Mouse (Mus musculus): ENCODE measurements around the gene Mkrn1.
"Not testable (repeated sequence)": the region's sequence is repeated elsewhere in the genome, so short reads cannot be mapped to it uniquely, and the experiment has no call there.

The Mkrn1 gene

DNA sequence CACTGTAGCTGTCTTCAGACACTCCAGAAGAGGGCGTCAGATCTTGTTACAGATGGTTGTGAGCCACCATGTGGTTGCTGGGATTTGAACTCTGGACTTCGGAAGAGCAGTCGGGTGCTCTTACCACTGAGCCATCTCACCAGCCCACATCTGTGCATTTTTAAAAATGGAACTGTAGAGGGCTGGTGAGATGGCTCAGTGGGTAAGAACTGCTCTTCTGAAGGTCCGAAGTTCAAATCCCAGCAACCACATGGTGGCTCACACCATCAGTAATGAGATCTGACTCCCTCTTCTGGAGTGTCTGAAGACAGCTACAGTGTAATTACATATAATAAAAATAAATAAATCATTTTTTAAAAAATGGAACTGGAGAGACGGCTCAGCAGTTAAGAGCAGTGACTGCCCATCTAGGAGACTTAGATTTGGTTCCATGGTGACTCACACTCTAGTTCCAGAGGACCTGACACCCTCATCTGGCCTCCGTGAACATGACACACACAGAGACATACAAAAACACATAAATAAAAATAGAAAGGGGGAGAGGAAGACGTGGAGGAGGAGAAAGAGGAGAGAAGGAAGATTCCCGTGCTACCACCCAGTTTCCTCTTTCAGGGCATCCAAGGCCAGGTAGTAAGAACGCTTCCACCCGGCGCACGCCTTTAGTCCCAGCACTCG is 42.0 kb downstream of the Mkrn1 start:
- DNase-seq: not testable (repeated sequence)

DNA sequence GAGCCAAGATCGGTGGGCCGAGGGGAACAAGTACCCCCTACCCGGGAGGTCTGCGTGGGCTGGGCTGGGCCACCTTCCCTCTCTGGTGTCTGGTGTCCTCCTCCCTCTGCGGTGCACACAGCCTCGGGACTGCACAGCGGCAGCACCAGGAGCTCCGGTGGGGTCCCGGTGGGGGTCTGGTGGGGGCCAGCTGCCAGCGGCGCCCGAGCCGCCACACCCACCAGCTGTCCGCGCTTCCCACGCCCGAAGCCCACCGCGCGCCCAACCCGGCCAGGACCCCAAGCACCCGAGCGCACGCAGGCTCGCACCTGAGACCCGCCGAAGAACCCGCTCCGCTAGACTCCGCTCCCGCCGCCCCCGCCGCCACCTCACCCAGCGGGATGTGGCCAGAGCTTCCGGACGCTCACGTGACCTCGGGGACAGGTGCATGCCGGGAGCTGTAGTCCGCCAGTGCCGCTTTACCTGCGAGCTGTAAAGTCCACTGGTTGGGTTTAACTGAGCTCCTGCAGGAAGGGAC is 42.9 kb downstream of the Mkrn1 start, which contains the start of gene Slc37a3:
Gene Slc37a3, minus strand, starts transcription at position 365 of the 517 bp plus-strand sequence.
- peak; percentile 88 for DNase-seq

DNA sequence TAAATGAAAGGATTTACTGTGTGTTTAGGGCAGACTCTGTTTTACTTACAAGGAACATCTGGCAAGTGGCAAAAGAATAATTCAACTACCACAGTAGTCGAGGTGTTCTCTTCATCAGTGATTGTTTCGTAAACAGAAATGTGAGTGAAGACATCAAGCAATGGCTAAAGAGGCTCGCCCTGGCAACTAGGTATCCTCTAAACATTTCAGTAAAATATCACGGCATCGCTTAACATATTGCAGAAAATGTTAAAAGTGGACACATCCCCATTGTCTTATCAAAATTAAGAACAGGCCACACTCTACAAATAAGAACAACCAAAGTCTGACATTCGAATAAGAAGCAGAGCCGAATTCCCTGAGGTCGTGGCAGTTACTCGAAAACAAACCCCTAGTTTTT is 43.5 kb downstream of the Mkrn1 start:
- DNase-seq: peak; percentile 31

DNA sequence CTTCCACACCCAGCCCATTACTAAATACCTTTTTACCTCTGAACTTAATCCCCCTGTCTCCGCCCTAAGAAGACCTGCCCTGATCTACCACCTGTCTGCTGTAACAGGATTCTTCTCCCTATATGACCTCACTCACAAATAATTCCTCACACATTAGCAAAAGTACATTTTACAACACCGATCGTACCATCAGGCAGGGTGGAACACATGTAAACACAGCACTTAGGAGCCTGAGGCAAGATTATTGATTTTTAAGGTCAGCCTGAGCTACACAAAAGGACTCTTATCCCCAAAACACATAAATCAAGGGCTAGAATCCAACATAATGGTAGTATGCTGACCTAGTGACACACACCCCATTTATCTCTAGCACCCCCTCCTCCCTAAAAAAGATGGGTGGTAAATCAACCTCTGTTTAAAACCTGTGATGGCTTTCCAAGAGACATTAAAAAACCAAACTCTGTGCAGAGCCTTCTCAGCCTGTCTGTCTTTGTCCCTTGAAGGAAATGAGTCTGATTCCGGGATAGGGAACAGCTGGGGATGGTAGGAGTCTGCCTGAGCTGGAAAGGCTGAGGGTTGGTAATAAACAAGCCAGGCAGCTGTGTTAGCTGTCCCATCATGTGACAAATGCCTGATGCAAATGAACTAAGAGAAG is 46.8 kb downstream of the Mkrn1 start:
- no peak for DNase-seq

DNA sequence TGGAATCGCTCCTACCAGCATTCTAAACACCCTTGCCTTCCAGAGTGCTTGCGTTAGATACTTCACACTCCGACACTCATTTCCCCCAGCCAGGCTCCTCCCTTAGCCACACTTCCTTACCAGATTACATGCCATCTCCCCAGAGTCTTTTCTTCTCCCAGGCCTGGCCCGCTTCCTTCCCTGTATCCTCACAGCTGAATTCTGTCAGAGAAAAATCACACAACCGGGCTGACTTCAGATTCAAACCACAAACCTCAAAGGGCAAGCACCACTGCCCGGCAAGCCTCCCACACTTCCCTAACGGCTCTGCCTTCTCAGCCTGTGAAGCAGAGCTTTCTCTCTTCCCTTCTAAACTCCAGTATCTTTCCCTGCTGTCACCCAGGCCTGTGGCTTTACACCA is 47.5 kb downstream of the Mkrn1 start:
- no peak for DNase-seq

DNA sequence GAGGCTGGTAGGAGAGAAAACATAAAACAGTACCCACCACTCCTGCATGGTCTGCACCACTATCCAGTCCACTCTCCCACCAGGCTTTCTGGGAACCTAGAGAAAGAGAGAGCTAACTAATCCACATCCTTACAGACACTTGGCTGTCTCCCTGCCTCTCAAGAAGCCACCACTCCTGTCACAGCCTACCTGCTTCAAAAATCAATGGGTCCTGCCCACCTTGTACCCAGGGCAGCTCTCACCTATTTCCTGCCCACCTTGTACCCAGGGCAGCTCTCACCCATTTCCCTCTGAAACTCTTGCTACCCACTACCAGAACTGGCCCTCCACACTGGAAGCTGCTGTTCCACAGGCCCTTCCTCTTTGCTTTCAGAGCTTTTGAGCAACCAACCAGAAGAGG is 48.2 kb downstream of the Mkrn1 start:
- no peak for DNase-seq

DNA sequence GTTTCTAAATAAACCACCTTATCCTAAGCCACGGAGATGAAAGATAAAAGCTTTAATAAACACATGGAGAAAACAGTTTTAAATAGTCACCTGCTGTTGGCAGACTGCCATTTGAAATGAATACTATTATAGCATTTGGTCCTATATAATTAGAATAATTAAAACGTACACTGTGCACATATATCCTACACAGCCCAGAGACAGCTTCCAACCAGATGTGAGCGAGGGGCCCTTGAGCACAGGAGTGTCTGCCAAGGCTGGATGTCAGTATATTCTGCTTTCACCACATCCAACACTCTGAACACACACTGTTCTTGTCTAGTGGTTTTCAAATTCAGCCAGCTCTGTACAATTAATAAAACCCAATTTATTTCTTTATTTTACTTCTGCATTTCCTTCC is 50.6 kb downstream of the Mkrn1 start:
- no peak for DNase-seq

DNA sequence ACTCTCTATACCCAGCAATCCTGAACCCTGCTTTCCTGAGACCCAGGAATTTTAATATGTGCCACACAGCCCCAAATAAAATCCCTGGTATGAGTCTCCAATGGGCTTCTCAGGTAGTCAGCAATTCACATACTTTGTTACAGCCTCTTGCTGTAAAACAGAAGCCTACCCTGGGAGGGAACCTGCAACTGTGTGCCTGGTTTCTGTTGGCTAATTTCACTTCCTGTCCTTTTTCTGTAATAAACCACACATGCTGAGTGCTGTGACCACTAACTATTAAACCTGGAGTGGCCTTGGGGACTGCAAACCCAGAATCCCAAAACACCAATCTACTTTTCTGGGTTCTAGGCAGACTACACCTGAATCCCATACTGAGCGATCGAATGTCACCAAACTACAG is 57.6 kb downstream of the Mkrn1 start:
- DNase-seq: no peak

DNA sequence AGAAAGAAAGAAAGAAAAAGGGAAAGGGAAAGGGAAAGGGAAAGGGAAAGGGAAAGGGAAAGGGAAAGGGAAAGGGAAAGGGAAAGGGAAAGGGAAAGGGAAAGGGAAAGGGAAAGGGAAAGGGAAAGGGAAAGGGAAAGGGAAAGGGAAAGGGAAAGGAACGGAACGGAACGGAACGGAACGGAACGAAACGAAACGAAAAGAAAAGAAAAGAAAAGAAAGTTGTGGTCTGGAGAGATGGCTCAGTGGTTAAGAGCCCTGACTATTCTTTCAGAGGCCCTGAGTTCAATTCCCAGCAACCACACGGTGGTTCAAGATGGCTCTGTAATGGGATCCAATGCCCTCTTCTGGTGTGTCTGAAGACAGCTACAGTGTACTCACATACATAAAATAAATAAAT is 61.1 kb downstream of the Mkrn1 start:
- DNase-seq: not testable (repeated sequence)

DNA sequence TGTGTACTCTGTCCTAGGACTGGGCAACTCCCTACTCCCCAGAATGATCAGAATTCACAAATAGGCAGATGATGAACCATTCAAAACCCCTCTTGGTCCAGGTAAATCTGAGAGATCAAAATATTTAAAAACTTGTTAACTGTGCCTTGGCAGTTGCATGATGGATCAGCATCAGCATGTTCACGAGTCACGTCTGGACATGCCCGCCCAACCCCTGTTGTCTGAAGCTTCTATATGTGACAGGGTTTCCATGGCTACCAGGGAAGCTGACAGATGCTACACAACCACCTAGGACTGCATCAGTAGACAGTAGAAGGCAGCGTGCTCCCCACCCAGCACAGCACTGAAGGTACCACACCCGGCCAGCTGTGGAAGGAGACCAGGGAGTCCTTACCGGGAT is 71.3 kb downstream of the Mkrn1 start:
- DNase-seq: no peak

DNA sequence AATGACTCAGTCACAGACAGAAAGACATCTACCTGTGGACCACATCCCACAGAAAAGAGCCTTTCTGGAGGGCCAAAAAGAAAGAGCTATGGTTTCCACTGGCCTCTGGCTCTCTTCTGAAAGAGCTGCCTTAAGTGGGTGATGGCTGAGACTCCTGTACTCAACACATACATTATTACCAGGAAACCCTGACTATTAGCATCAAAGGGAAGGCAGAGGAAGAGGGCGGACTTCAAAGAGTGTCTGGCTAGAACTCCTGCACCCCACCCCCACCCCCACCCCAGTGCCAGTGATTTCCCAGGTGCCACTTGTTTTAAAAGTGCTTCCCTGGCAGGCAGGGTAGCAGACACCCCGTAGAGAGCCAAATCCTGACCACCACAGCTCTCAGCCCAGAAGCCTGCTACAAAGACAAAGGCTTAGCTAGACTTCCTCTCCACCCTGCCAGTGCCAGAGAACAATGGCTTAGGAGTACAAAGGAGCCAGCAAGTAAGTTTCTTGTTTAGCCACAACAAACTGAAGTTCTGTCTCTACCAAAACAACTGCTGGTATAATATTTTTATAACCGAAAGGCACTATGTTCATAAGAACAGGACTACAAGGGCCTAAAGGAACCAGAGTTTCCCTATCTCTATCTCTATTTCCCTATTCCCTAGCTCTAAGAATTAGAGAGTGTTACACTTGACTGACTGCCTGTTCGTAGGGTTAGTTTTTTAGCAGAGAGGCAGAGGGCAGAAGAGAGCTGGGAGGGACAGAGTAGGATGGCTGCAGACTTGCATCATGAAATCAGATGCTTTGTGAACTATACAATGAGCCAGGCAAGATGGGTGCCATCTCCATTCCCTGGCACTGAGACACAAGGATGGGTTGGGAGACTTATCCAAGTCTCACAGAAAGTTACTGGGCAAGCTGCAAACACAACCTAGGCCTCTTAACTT is 72.1 kb downstream of the Mkrn1 start:
- DNase-seq: no peak

All from cerebellum, adult 9-10 months (tissue).